Mouse (Mus musculus) limb, embryonic 14.5 days (tissue): ENCODE results near the gene Ndufab1. TPM values are rescaled to one million over a fixed set of nuclear protein-coding genes. Genes with fewer than 3 reads are reported as not detected.

Experiments used
- ATAC-seq: fragments of 200-750 bp; cut with Nextera tagmentation; 2 replicates; pipeline ENCODE4 v1.8.0; 2017; ENCODE audit warnings: low read depth, moderate number of reproducible peaks, moderate TSS enrichment; ENCODE audit not compliant: low FRiP score
- DNase-seq: peaks from one replicate; pipeline ENCODE4 v3.0.0-alpha.2; 2015; ENCODE audit warnings: low spot score
- H3K27ac ChIP-seq: fragments of 300-500 bp; sonication (generic); replicated peaks from 2 replicates; pipeline ENCODE4 v1.5.1; 2014; ENCODE audit warnings: low read depth, mild to moderate bottlenecking, low read length, moderate library complexity, mixed read lengths
- H3K27me3 ChIP-seq: fragments of 300-500 bp; sonication (generic); 2 replicates; pipeline ENCODE4 v1.6.1; 2014; ENCODE audit warnings: low read length, mixed read lengths; ENCODE audit not compliant: control insufficient read depth, insufficient read depth
- H3K36me3 ChIP-seq: fragments of 300-500 bp; sonication (generic); 2 replicates; pipeline ENCODE4 v1.6.1; 2014; ENCODE audit warnings: mild to moderate bottlenecking, low read length, moderate library complexity, mixed read lengths; ENCODE audit not compliant: control insufficient read depth, insufficient read depth
- H3K4me1 ChIP-seq: fragments of 300-500 bp; sonication (generic); 2 replicates; pipeline ENCODE4 v1.6.1; 2014; ENCODE audit warnings: antibody characterized with exemption, low read length, mixed read lengths; ENCODE audit not compliant: control insufficient read depth, insufficient read depth
- H3K4me2 ChIP-seq: fragments of 300-500 bp; sonication (generic); replicated peaks from 2 replicates; pipeline ENCODE4 v1.6.1; 2014; ENCODE audit warnings: low read depth, mild to moderate bottlenecking, low read length, moderate library complexity; ENCODE audit not compliant: severe bottlenecking
- H3K4me3 ChIP-seq: fragments of 300-500 bp; sonication (generic); replicated peaks from 2 replicates; pipeline ENCODE4 v1.5.1; 2014; ENCODE audit warnings: low read length
- H3K9ac ChIP-seq: fragments of 300-500 bp; sonication (generic); 2 replicates; pipeline ENCODE4 v1.6.1; 2014; ENCODE audit warnings: mild to moderate bottlenecking, low read depth, low read length, moderate library complexity; ENCODE audit not compliant: severe bottlenecking
- H3K9me3 ChIP-seq: fragments of 300-500 bp; sonication (generic); 2 replicates; pipeline ENCODE4 v1.6.1; 2016; ENCODE audit warnings: low read length; ENCODE audit not compliant: control insufficient read depth
- POLR2A ChIP-seq: fragments of 200-500 bp; IDR thresholded peaks from 2 replicates; pipeline ENCODE4 v1.8.0; 2012; ENCODE audit warnings: inconsistent platforms, mild to moderate bottlenecking, moderate library complexity, borderline replicate concordance; ENCODE audit not compliant: insufficient read depth, insufficient read length; ENCODE audit errors: extremely low read depth
- WGBS: fragments of 180-500 bp; shearing (Covaris S2); extraction: QIAGEN DNeasy Blood & Tissue Kit; methylation state at CpG from one replicate; pipeline ENCODE4 v1.1.7; 2014; 5-methylcytosine and 5-hydroxymethylcytosine counted together
- polyA plus RNA-seq, 2 experiments: library from polyadenylated mRNA; depleted of rRNA in 1 of 2; stranded (reverse) in 1 of 2; unstranded in 1 of 2; fragments of >200 nt; fragmentation: Nextera tagmentation in 1 of 2; extraction: Ambion mirVana in 1 of 2; gene quantifications; 2 replicates each; pipeline versions ENCODE4 v1.2.1 to v1.2.3; 2012 to 2014

Gene Ndufab1
- polyA plus RNA-seq, 2 experiments = 127 to 554 TPM

GRCm38 (mm10) chr7:122079798-122080554 is 21.7 kb downstream of the Ndufab1 start:
- ATAC-seq = no peak
- H3K27ac ChIP-seq = no peak overlapping the region

DNA sequence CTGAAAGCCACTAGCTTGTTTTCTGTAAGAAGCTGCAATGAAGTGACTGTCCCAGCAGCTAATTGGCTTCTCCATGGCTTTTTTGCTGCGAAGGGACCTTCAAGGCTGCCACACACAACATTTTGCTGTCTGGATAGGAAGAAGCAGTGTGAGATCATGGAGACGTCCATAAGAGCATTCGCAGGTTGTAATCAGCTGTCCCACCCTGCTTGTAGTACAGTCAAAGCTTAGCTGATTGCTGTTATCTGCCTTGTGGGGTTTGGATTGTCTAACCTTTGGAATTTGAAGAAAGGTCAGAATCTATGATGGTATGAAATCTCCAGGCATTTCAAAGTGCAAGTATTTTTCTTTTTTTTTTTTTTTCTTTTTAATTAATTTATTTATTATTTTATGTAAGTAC is 27.3 kb downstream of the Ndufab1 start:
- H3K9ac ChIP-seq = no peak overlapping the region
- 90% methylated on average over 3 of the region's 3 CpGs for WGBS
- H3K4me2 ChIP-seq = no peak overlapping the region
- H3K36me3 ChIP-seq = peaks cover 85% of the 10 kb centered on the region
- TF ChIP-seq POLR2A = no peak
- H3K27ac ChIP-seq = no peak overlapping the region
- no peaks in the 10 kb centered on the region for H3K4me1 ChIP-seq
- no peaks in the 10 kb centered on the region for H3K9me3 ChIP-seq
- ATAC-seq (no peak), DNase-seq (no peak)
- no peaks in the 10 kb centered on the region for H3K27me3 ChIP-seq
- H3K4me3 ChIP-seq = no peak overlapping the region

More at GRCm38 (mm10) chr7:122079798-122080554, 21.7 kb downstream of the Ndufab1 start:
- H3K9me3 ChIP-seq = no peaks in the 10 kb centered on the region
- H3K9ac ChIP-seq = no peak overlapping the region
- WGBS = 94% methylated on average over 8 of the region's 8 CpGs
- DNase-seq = no peak
- H3K27me3 ChIP-seq = no peaks in the 10 kb centered on the region
- no peaks in the 10 kb centered on the region for H3K4me1 ChIP-seq
- H3K4me3 ChIP-seq = no peak overlapping the region
- H3K36me3 ChIP-seq = peaks cover 86% of the 10 kb centered on the region
- TF ChIP-seq POLR2A = no peak
- no peak overlapping the region for H3K4me2 ChIP-seq

GRCm38 (mm10) chr7:122067517-122068381 is 33.9 kb downstream of the Ndufab1 start:
- 1% methylated on average over 51 of the region's 58 CpGs for WGBS
- no peaks in the 10 kb centered on the region for H3K9me3 ChIP-seq
- DNase-seq = no peak
- no peaks in the 10 kb centered on the region for H3K27me3 ChIP-seq
- peak overlapping the region; percentile 94 for H3K27ac ChIP-seq
- H3K4me1 ChIP-seq = peaks cover 19% of the 10 kb centered on the region
- H3K9ac ChIP-seq = peak overlapping the region; percentile 97
- H3K4me3 ChIP-seq = peak overlapping the region; percentile 99
- H3K4me2 ChIP-seq = peak overlapping the region; percentile 67
- ATAC-seq = peak; percentile 5; the same call in 1 of the 2 replicates
- peaks cover 31% of the 10 kb centered on the region for H3K36me3 ChIP-seq
- no peak for TF ChIP-seq POLR2A

DNA sequence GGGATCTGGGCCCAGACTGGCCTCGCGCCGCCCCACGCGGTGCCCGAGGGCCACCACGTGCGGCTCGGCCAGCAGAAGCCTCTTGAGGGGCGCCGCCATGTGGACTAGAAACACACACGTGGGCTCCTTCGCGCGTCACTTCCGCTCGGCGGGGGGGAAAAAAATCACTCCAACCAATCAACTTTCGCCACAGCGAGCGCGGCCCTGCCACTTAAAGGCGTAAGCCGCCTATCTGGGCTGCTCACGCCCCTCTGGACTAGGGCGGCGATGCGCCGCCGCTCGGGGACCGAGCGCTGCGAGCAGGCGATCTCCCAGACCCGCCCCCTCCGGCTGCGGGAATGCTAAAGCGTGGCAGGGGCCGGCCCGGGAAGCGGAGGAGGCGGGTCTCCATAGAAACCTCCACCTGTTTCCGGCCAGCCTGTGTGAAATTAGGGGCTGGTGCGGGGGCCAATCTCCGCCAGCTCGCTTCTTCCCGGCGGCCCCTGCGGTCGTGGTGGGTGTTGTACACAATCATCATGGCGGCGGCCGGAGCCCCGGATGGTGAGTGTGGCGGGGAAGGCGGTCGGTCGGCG is 34.7 kb downstream of the Ndufab1 start, which contains the start of the genes Ubfd1 and Ears2:
Ubfd1 (plus strand) TSS at position 231 of the 572 bp plus-strand sequence.
Ears2 (minus strand) TSS at position 319 of the 572 bp plus-strand sequence.
- H3K9me3 ChIP-seq = no peaks in the 10 kb centered on the region
- WGBS = under 1% methylated on average over 58 of the region's 60 CpGs
- 0 out of 2 replicates have a peak, but pooled peaks have one; percentile 27 for TF ChIP-seq POLR2A
- peak within 1 kb of the TSS; percentile 94 for H3K27ac ChIP-seq
- H3K4me2 ChIP-seq = peak within 1 kb of the TSS; percentile 67
- peak within 1 kb of the TSS; percentile 99 for H3K4me3 ChIP-seq
- DNase-seq (peak; percentile 98), ATAC-seq (peak; percentile 99)
- H3K9ac ChIP-seq = peak within 1 kb of the TSS; percentile 97
- no peaks in the 10 kb centered on the region for H3K27me3 ChIP-seq
- H3K36me3 ChIP-seq = peaks cover 26% of the 10 kb centered on the region
- peaks cover 19% of the 10 kb centered on the region for H3K4me1 ChIP-seq
